Mouse (Mus musculus): ENCODE data around the gene Meox2. TPM values are rescaled to one million over a fixed set of nuclear protein-coding genes. Genes with fewer than 3 reads are reported as not detected.

The Meox2 gene
- total RNA-seq, 2 experiments from 2014 or later, result not detected

Other genes starting within 250 kb of the Meox2 start
- 1 to 10 TPM; 6.6 to 6.8 TPM for gene Agmo, start 133.1 kb downstream of the Meox2 start, total RNA-seq (2021)